Mouse (Mus musculus) urinary bladder, adult 18-20 months (tissue): Measurements from ENCODE around the gene Apol7b.

ENCODE experiments used
- DNase-seq, 2 experiments: peaks; one replicate each; pipeline ENCODE4 v3.0.0; 2022; ENCODE audit warnings: low spot score in 2 of 2, mixed read lengths in 2 of 2

Apol7b gene

GRCm38 (mm10) chr15:77384340-77385030 is 62.8 kb downstream of the Apol7b start:
- DNase-seq, result no peak

- no peak for DNase-seq
These were observed 64.4 kb downstream of the Apol7b start for GRCm38 (mm10) chr15:77382880-77383279.

- no peak for DNase-seq
These were observed 64.9 kb downstream of the Apol7b start for GRCm38 (mm10) chr15:77382271-77382850.

GRCm38 (mm10) chr15:77381481-77381880 is 65.8 kb downstream of the Apol7b start:
- DNase-seq, result no peak

GRCm38 (mm10) chr15:77379921-77380320 is 67.4 kb downstream of the Apol7b start:
- DNase-seq, result no peak

- no peak for DNase-seq
These were observed 69.9 kb downstream of the Apol7b start for GRCm38 (mm10) chr15:77377419-77377818.

GRCm38 (mm10) chr15:77376920-77377319 is 70.4 kb downstream of the Apol7b start:
- no peak for DNase-seq
